Mouse (Mus musculus): ENCODE measurements around the gene Olfr771.
"Not testable (repeated sequence)": the region's sequence is repeated elsewhere in the genome, so short reads cannot be mapped to it uniquely, and the experiment has no call there.

Gene Olfr771

DNA sequence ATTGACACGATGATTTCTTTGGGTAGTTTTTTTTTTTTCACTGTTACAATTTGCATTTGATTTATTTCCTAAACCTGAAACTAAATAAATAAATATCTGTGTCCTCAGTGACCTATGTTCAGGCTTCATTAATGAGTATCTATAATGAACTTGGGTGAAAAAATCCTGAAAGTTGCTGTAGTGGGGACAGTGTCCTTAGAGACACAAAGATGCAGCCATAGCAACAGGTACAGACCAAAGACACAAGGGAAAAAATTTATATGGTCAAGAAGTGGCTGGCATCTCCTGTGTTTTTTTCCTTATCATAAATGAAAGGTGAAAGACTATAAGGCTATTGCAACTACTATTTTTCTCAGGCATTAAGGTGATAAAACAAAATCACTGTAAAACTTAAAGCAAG, at the start of gene Olfr771:
Olfr771 (minus strand) TSS at position 101 of the 400 bp plus-strand sequence.
- no peak for DNase-seq (ENCODE audit: low spot score)

DNA sequence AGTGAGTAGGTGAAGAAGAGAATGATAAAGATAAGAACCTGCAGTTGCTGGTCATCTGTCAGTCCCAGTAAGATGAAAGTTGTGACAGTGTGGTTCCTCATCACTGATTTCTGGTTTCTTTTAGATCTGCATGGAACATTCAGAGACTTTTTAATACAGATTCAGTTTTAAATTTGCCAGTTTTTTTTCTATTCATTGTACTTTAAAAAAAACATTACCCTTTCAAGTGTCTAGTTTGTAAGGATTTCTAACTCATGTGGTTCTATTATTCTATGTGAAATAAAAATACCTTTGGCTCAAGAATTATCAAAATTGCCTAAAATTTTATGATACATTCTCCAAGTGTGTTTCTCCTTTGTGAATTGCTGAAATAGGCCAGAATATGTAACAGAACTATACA, 22.8 kb upstream of the Olfr771 start, which contains the start of gene Olfr773:
Olfr773 (minus strand) TSS at position 101 of the 400 bp plus-strand sequence.
- not testable (repeated sequence) for DNase-seq (ENCODE audit: low spot score)

- DNase-seq (ENCODE audit: low spot score): not testable (repeated sequence)
These were observed 13.3 kb upstream of the Olfr771 start, which contains the start of gene Olfr772 for GRCm38 (mm10) chr10:129177821-129178220. Gene Olfr772, minus strand, starts transcription at chr10:129177921.

DNA sequence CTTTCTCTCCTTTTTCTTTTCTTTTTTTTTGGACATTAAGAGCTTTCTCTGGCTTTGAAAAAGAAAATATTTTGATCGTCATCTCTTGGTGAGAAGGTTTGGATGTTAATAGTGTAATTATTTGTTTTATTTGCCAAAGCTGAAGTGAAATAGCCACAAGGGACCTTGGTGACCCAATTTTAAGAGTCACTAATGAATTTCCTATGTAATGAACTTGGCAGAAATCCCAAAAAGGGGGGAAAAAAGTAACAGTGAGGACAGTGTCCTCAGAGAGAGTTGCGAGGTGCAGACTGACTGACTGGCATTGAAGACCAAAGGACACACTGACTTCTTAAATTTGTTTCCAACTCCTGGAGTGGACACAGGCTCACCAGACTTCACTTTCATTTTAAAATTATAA, 25.7 kb downstream of the Olfr771 start, which contains the start of gene Olfr770:
Olfr770 (minus strand) TSS at position 101 of the 400 bp plus-strand sequence.
- DNase-seq (ENCODE audit: low spot score): no peak

DNA sequence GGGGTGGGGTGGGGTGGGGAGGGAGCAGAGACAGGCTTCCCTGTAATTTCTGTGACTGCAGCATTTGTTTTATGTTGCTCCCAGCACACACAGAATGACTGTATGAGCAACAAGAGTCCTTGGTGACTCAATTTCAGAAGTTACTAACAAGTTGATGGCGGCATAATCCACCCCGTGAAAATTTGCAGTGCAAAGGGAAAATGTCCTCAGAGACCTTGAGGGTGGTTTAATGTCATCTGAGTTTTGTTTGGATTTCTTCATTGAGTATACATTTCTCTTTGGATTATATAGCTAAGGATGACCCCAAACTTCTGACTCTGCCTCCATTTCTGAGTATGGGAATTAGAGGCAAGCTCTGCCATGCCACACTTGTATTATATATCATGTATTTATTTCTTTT, 46.8 kb downstream of the Olfr771 start, which contains the start of gene Olfr769:
Olfr769 (minus strand) TSS at position 101 of the 400 bp plus-strand sequence.
- DNase-seq (ENCODE audit: low spot score): no peak

DNA sequence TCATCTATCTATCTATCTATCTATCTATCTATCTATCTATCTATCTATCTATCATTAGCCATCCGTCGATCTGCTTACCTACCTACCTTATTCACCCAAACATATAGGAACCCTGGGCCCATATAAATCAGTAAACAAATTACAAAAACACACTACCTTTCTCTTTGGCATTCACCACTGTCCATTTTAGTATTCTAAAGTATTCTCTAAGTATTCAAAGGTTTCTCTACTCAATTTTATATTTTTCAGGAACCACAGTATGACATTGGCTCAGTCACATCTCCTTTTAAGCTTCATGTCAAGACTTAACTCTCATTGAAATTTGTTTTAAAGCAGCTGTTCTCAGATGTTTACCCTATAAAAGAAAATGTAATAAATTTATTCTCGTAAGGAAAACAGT, 49.4 kb downstream of the Olfr771 start:
- DNase-seq (ENCODE audit: low spot score): no peak

Measured in left cerebral cortex, adult 11 months (tissue).